Mouse (Mus musculus): ENCODE measurements at regions not wholly inside any gene's neighbourhood (a gene's known extent, or its start where the extent isn't known, plus 50 kb on each side); places are given as distances from the start of the nearest gene placed in this dataset.

- H3K9me3 ChIP-seq (ENCODE audit: control insufficient read depth, low read length) = no peaks in the 10 kb centered on the region
- no peak overlapping the region for H3K27ac ChIP-seq
- H3K27me3 ChIP-seq (ENCODE audit: control insufficient read depth, insufficient read depth, low read length) = peaks cover 24% of the 10 kb centered on the region
Measured at GRCm38 (mm10) chr17:84100523-84100922, 87.2 kb downstream of the Zfp36l2 start.

GRCm38 (mm10) chr17:84099737-84100136, 88.0 kb downstream of the Zfp36l2 start:
- H3K36me3 ChIP-seq (replicated peaks; ENCODE audit: control insufficient read depth, insufficient read depth, low read depth) = no peaks in the 10 kb centered on the region
- no peak overlapping the region for H3K4me3 ChIP-seq (ENCODE audit: insufficient read depth in 1 of 2, low read depth in 2 of 2, low read length in 2 of 2)
- 68% methylated on average over 9 of the region's 9 CpGs for WGBS (ENCODE audit: insufficient replicate concordance)
- H3K4me2 ChIP-seq (ENCODE audit: low read depth) = no peak overlapping the region
- H3K4me1 ChIP-seq (replicated peaks; ENCODE audit: control insufficient read depth in 2 of 2, insufficient read depth in 2 of 2, low read length in 1 of 2) = peaks cover 0 to 7% of the 10 kb centered on the region in 2 experiments; a peak in 2 of 4 replicates
- no peak overlapping the region for H3K27ac ChIP-seq
- no peak for ATAC-seq (ENCODE audit: insufficient read depth)
- peaks cover 27% of the 10 kb centered on the region for H3K27me3 ChIP-seq (ENCODE audit: control insufficient read depth, insufficient read depth, low read length)
- H3K9me3 ChIP-seq (ENCODE audit: control insufficient read depth, low read length) = no peaks in the 10 kb centered on the region
- TF ChIP-seq CTCF (IDR thresholded peaks at IDR 0.05; ENCODE audit: low read depth) (no peak), EP300 (IDR thresholded peaks at IDR 0.05; ENCODE audit: low read depth) (no peak)
- H3K9ac ChIP-seq (replicated peaks) = no peak overlapping the region
- no peak for DNase-seq (ENCODE audit: low read depth in 3 of 3, low spot score in 3 of 3)

More at GRCm38 (mm10) chr17:84100523-84100922, 87.2 kb downstream of the Zfp36l2 start:
- no peaks in the 10 kb centered on the region for H3K36me3 ChIP-seq (replicated peaks; ENCODE audit: control insufficient read depth, insufficient read depth, low read depth)
- H3K4me2 ChIP-seq (ENCODE audit: low read depth) = no peak overlapping the region
- ATAC-seq (ENCODE audit: insufficient read depth) (no peak), DNase-seq (ENCODE audit: low read depth in 3 of 3, low spot score in 3 of 3) (no peak)
- TF ChIP-seq CTCF (IDR thresholded peaks at IDR 0.05; ENCODE audit: low read depth) (no peak), EP300 (IDR thresholded peaks at IDR 0.05; ENCODE audit: low read depth) (no peak)
- no peak overlapping the region for H3K9ac ChIP-seq (replicated peaks)
- WGBS (ENCODE audit: insufficient replicate concordance) = 17% methylated on average over 10 of the region's 10 CpGs
- peaks cover 0 to 7% of the 10 kb centered on the region in 2 experiments; a peak in 2 of 4 replicates for H3K4me1 ChIP-seq (replicated peaks; ENCODE audit: control insufficient read depth in 2 of 2, insufficient read depth in 2 of 2, low read length in 1 of 2)
- H3K4me3 ChIP-seq (ENCODE audit: insufficient read depth in 1 of 2, low read depth in 2 of 2, low read length in 2 of 2) = no peak overlapping the region

- DNase-seq (ENCODE audit: low read depth in 3 of 3, low spot score in 3 of 3) (no peak), ATAC-seq (ENCODE audit: insufficient read depth) (no peak)
- Histone ChIP-seq H3K4me3 (ENCODE audit: insufficient read depth in 1 of 2, low read depth in 2 of 2, low read length in 2 of 2) (no peak overlapping the region), H3K4me2 (ENCODE audit: low read depth) (no peak overlapping the region), H3K36me3 (replicated peaks; ENCODE audit: control insufficient read depth, insufficient read depth, low read depth) (no peaks in the 10 kb centered on the region), H3K9me3 (ENCODE audit: control insufficient read depth, low read length) (no peaks in the 10 kb centered on the region), H3K27me3 (ENCODE audit: control insufficient read depth, insufficient read depth, low read length) (peaks cover 29% of the 10 kb centered on the region), H3K27ac (no peak overlapping the region), H3K9ac (replicated peaks) (no peak overlapping the region), H3K4me1 (replicated peaks; ENCODE audit: control insufficient read depth in 2 of 2, insufficient read depth in 2 of 2, low read length in 1 of 2) (peaks cover 0 to 1% of the 10 kb centered on the region in 2 experiments; a peak in 2 of 4 replicates)
- TF ChIP-seq CTCF (IDR thresholded peaks at IDR 0.05; ENCODE audit: low read depth) = no peak
- TF ChIP-seq EP300 (IDR thresholded peaks at IDR 0.05; ENCODE audit: low read depth) = no peak
- WGBS (ENCODE audit: insufficient replicate concordance) = 68% methylated on average over 6 of the region's 6 CpGs
Measured at GRCm38 (mm10) chr17:84097871-84098430, 89.8 kb downstream of the Zfp36l2 start.

- Histone ChIP-seq H3K4me1 (replicated peaks; ENCODE audit: control insufficient read depth in 2 of 2, insufficient read depth in 2 of 2, low read length in 1 of 2) (peaks cover 0 to under 1% of the 10 kb centered on the region in 2 experiments; a peak in 2 of 4 replicates), H3K4me2 (ENCODE audit: low read depth) (no peak overlapping the region), H3K27me3 (ENCODE audit: control insufficient read depth, insufficient read depth, low read length) (peaks cover 29% of the 10 kb centered on the region), H3K9ac (replicated peaks) (no peak overlapping the region), H3K4me3 (ENCODE audit: insufficient read depth in 1 of 2, low read depth in 2 of 2, low read length in 2 of 2) (no peak overlapping the region), H3K27ac (no peak overlapping the region), H3K36me3 (replicated peaks; ENCODE audit: control insufficient read depth, insufficient read depth, low read depth) (no peaks in the 10 kb centered on the region), H3K9me3 (ENCODE audit: control insufficient read depth, low read length) (no peaks in the 10 kb centered on the region)
- DNase-seq (ENCODE audit: low read depth in 3 of 3, low spot score in 3 of 3) = no peak
- no peak for ATAC-seq (ENCODE audit: insufficient read depth)
- 68% methylated on average over 13 of the region's 13 CpGs for WGBS (ENCODE audit: insufficient replicate concordance)
- TF ChIP-seq EP300 (IDR thresholded peaks at IDR 0.05; ENCODE audit: low read depth) (no peak), CTCF (IDR thresholded peaks at IDR 0.05; ENCODE audit: low read depth) (no peak)
Measured at GRCm38 (mm10) chr17:84097286-84097685, 90.5 kb downstream of the Zfp36l2 start.

GRCm38 (mm10) chr17:84096345-84097260, 91.1 kb downstream of the Zfp36l2 start:
- Histone ChIP-seq H3K9ac (replicated peaks) (no peak overlapping the region), H3K9me3 (ENCODE audit: control insufficient read depth, low read length) (no peaks in the 10 kb centered on the region), H3K27ac (no peak overlapping the region), H3K4me2 (ENCODE audit: low read depth) (peak overlapping the region; percentile 61), H3K27me3 (ENCODE audit: control insufficient read depth, insufficient read depth, low read length) (peaks cover 29% of the 10 kb centered on the region), H3K4me1 (replicated peaks; ENCODE audit: control insufficient read depth in 2 of 2, insufficient read depth in 2 of 2, low read length in 1 of 2) (no peaks in the 10 kb centered on the region; a peak in 2 of 4 replicates), H3K36me3 (replicated peaks; ENCODE audit: control insufficient read depth, insufficient read depth, low read depth) (no peaks in the 10 kb centered on the region), H3K4me3 (ENCODE audit: insufficient read depth in 1 of 2, low read depth in 2 of 2, low read length in 2 of 2) (peak overlapping the region; percentile 11 to 41)
- WGBS (ENCODE audit: insufficient replicate concordance) = 8% methylated on average over 59 of the region's 59 CpGs
- TF ChIP-seq EP300 (IDR thresholded peaks at IDR 0.05; ENCODE audit: low read depth) (no peak), CTCF (IDR thresholded peaks at IDR 0.05; ENCODE audit: low read depth) (no peak)
- DNase-seq (ENCODE audit: low read depth in 3 of 3, low spot score in 3 of 3) (no peak), ATAC-seq (ENCODE audit: insufficient read depth) (0 out of 2 replicates have a peak, but pooled peaks have one; percentile 18)

All from liver, embryonic 14.5 days (tissue).